Mouse (Mus musculus): ENCODE results near the gene Acot10. TPM values are rescaled to one million over a fixed set of nuclear protein-coding genes. Genes with fewer than 3 reads are reported as not detected.
"Not testable (repeated sequence)": the region's sequence is repeated elsewhere in the genome, so short reads cannot be mapped to it uniquely, and the experiment has no call there.

Acot10 gene
- polyA plus RNA-seq (2015; fragmentation: Nextera tagmentation; extraction: Ambion mirVana), result 0.11 and 0.29 TPM in 2 replicates

GRCm38 (mm10) chr15:20666650-20667049 lies at the start of gene Acot10:
Gene Acot10, minus strand, starts transcription at chr15:20666750.
- no peak within 1 kb of the TSS for H3K4me2 ChIP-seq (replicated peaks)
- H3K9me3 ChIP-seq, result no peaks in the 10 kb centered on the region
- no peak within 1 kb of the TSS for H3K9ac ChIP-seq (replicated peaks)
- ATAC-seq (replicated peaks), result no peak
- H3K27ac ChIP-seq (replicated peaks), result no peak within 1 kb of the TSS
- H3K4me1 ChIP-seq, result no peaks in the 10 kb centered on the region
- WGBS, result 90% methylated on average over 10 of the region's 10 CpGs
- H3K27me3 ChIP-seq, result no peaks in the 10 kb centered on the region
- no peak within 1 kb of the TSS for H3K4me3 ChIP-seq
- no peaks in the 10 kb centered on the region for H3K36me3 ChIP-seq

- Histone ChIP-seq H3K27me3 (no peaks in the 10 kb centered on the region), H3K27ac (replicated peaks) (no peak overlapping the region), H3K4me2 (replicated peaks) (no peak overlapping the region), H3K9me3 (no peaks in the 10 kb centered on the region), H3K4me1 (no peaks in the 10 kb centered on the region), H3K9ac (replicated peaks) (no peak overlapping the region), H3K4me3 (no peak overlapping the region), H3K36me3 (no peaks in the 10 kb centered on the region)
- no peak for ATAC-seq (replicated peaks)
- WGBS, result 87% methylated on average over 4 of the region's 4 CpGs
Observed at GRCm38 (mm10) chr15:20711859-20712258, 45.3 kb upstream of the Acot10 start.

GRCm38 (mm10) chr15:20696229-20696628 lies 29.7 kb upstream of the Acot10 start:
- 86% methylated on average over 5 of the region's 5 CpGs for WGBS
- Histone ChIP-seq H3K27me3 (no peaks in the 10 kb centered on the region), H3K36me3 (no peaks in the 10 kb centered on the region), H3K4me3 (no peak overlapping the region), H3K27ac (replicated peaks) (no peak overlapping the region), H3K9me3 (no peaks in the 10 kb centered on the region), H3K4me1 (no peaks in the 10 kb centered on the region), H3K4me2 (replicated peaks) (no peak overlapping the region), H3K9ac (replicated peaks) (no peak overlapping the region)
- ATAC-seq (replicated peaks), result no peak

- no peaks in the 10 kb centered on the region for H3K9me3 ChIP-seq
- H3K27ac ChIP-seq (replicated peaks), result no peak overlapping the region
Observed at GRCm38 (mm10) chr15:20684200-20684599, 17.6 kb upstream of the Acot10 start.

GRCm38 (mm10) chr15:20682719-20683118 lies 16.2 kb upstream of the Acot10 start:
- Histone ChIP-seq H3K4me2 (replicated peaks) (no peak overlapping the region), H3K4me3 (no peak overlapping the region), H3K4me1 (no peaks in the 10 kb centered on the region), H3K9me3 (no peaks in the 10 kb centered on the region), H3K9ac (replicated peaks) (no peak overlapping the region), H3K27ac (replicated peaks) (no peak overlapping the region), H3K27me3 (no peaks in the 10 kb centered on the region), H3K36me3 (no peaks in the 10 kb centered on the region)
- no peak for ATAC-seq (replicated peaks)
- WGBS, result 63% methylated on average over 2 of the region's 2 CpGs

More at GRCm38 (mm10) chr15:20684200-20684599, 17.6 kb upstream of the Acot10 start:
- H3K4me2 ChIP-seq (replicated peaks), result no peak overlapping the region
- no peaks in the 10 kb centered on the region for H3K27me3 ChIP-seq
- no peaks in the 10 kb centered on the region for H3K4me1 ChIP-seq
- no peaks in the 10 kb centered on the region for H3K36me3 ChIP-seq
- 53% methylated on average over 5 of the region's 5 CpGs for WGBS
- no peak overlapping the region for H3K9ac ChIP-seq (replicated peaks)
- no peak overlapping the region for H3K4me3 ChIP-seq
- no peak for ATAC-seq (replicated peaks)

GRCm38 (mm10) chr15:20669507-20669906 lies 3.0 kb upstream of the Acot10 start:
- not testable (repeated sequence) for H3K4me2 ChIP-seq (replicated peaks); H3K27me3 ChIP-seq; H3K27ac ChIP-seq (replicated peaks); H3K4me1 ChIP-seq; H3K9me3 ChIP-seq; ATAC-seq (replicated peaks); H3K36me3 ChIP-seq; H3K9ac ChIP-seq (replicated peaks); H3K4me3 ChIP-seq
- WGBS, result 42% methylated on average over 2 of the region's 2 CpGs

- H3K4me3 ChIP-seq, result no peak overlapping the region
- ATAC-seq (replicated peaks), result no peak
- no peak overlapping the region for H3K4me2 ChIP-seq (replicated peaks)
- 21% methylated on average over 1 of the region's 1 CpGs for WGBS
- no peaks in the 10 kb centered on the region for H3K9me3 ChIP-seq
- H3K27me3 ChIP-seq, result no peaks in the 10 kb centered on the region
- H3K27ac ChIP-seq (replicated peaks), result no peak overlapping the region
- no peaks in the 10 kb centered on the region for H3K4me1 ChIP-seq
- no peaks in the 10 kb centered on the region for H3K36me3 ChIP-seq
- H3K9ac ChIP-seq (replicated peaks), result no peak overlapping the region
Observed at GRCm38 (mm10) chr15:20667989-20668388, 1.4 kb upstream of the Acot10 start.

GRCm38 (mm10) chr15:20667350-20667749 lies 800 bp upstream of the Acot10 start:
- Histone ChIP-seq H3K4me3 (no peak overlapping the region), H3K9me3 (no peaks in the 10 kb centered on the region), H3K27ac (replicated peaks) (no peak overlapping the region), H3K27me3 (no peaks in the 10 kb centered on the region), H3K4me1 (no peaks in the 10 kb centered on the region), H3K4me2 (replicated peaks) (no peak overlapping the region), H3K36me3 (no peaks in the 10 kb centered on the region), H3K9ac (replicated peaks) (no peak overlapping the region)
- peak; percentile 61 for ATAC-seq (replicated peaks)

GRCm38 (mm10) chr15:20660221-20660620 lies 6.3 kb downstream of the Acot10 start:
- Histone ChIP-seq H3K4me2 (replicated peaks) (no peak overlapping the region), H3K27ac (replicated peaks) (no peak overlapping the region), H3K9ac (replicated peaks) (no peak overlapping the region), H3K9me3 (no peaks in the 10 kb centered on the region), H3K36me3 (no peaks in the 10 kb centered on the region), H3K4me3 (no peak overlapping the region), H3K27me3 (no peaks in the 10 kb centered on the region), H3K4me1 (no peaks in the 10 kb centered on the region)
- no peak for ATAC-seq (replicated peaks)
- WGBS, result 69% methylated on average over 2 of the region's 2 CpGs

GRCm38 (mm10) chr15:20642905-20643414 lies 23.6 kb downstream of the Acot10 start:
- no peak overlapping the region for H3K4me3 ChIP-seq
- no peak overlapping the region for H3K27ac ChIP-seq (replicated peaks)
- WGBS, result 91% methylated on average over 3 of the region's 3 CpGs
- H3K36me3 ChIP-seq, result no peaks in the 10 kb centered on the region
- no peaks in the 10 kb centered on the region for H3K9me3 ChIP-seq
- H3K27me3 ChIP-seq, result no peaks in the 10 kb centered on the region
- ATAC-seq (replicated peaks), result no peak
- H3K4me2 ChIP-seq (replicated peaks), result no peak overlapping the region
- H3K4me1 ChIP-seq, result no peaks in the 10 kb centered on the region
- H3K9ac ChIP-seq (replicated peaks), result no peak overlapping the region

GRCm38 (mm10) chr15:20639155-20639554 lies 27.4 kb downstream of the Acot10 start:
- 69% methylated on average over 2 of the region's 2 CpGs for WGBS
- H3K4me1 ChIP-seq, result no peaks in the 10 kb centered on the region
- no peak overlapping the region for H3K4me3 ChIP-seq
- no peak overlapping the region for H3K4me2 ChIP-seq (replicated peaks)
- H3K36me3 ChIP-seq, result no peaks in the 10 kb centered on the region
- no peak overlapping the region for H3K27ac ChIP-seq (replicated peaks)
- H3K9ac ChIP-seq (replicated peaks), result no peak overlapping the region
- H3K9me3 ChIP-seq, result no peaks in the 10 kb centered on the region
- ATAC-seq (replicated peaks), result no peak
- no peaks in the 10 kb centered on the region for H3K27me3 ChIP-seq

GRCm38 (mm10) chr15:20634593-20634992 lies 32.0 kb downstream of the Acot10 start:
- WGBS, result 68% methylated on average over 2 of the region's 2 CpGs
- no peaks in the 10 kb centered on the region for H3K9me3 ChIP-seq
- no peak for ATAC-seq (replicated peaks)
- no peaks in the 10 kb centered on the region for H3K36me3 ChIP-seq
- no peak overlapping the region for H3K9ac ChIP-seq (replicated peaks)
- H3K4me3 ChIP-seq, result no peak overlapping the region
- no peaks in the 10 kb centered on the region for H3K27me3 ChIP-seq
- H3K4me1 ChIP-seq, result no peaks in the 10 kb centered on the region
- no peak overlapping the region for H3K27ac ChIP-seq (replicated peaks)
- no peak overlapping the region for H3K4me2 ChIP-seq (replicated peaks)

Data from forebrain, embryonic 15.5 days (tissue).